Mouse (Mus musculus) embryonic facial prominence, embryonic 15.5 days (tissue): ENCODE results near the gene Foxl1. TPM values are rescaled to one million over a fixed set of nuclear protein-coding genes. Genes with fewer than 3 reads are reported as not detected.

Experiments used
- ATAC-seq: fragments of 200-750 bp; cut with Nextera tagmentation; 2 replicates; pipeline ENCODE4 v1.8.0; 2017; ENCODE audit warnings: low read depth, moderate TSS enrichment; ENCODE audit not compliant: insufficient number of reproducible peaks, low FRiP score, low TSS enrichment
- H3K27ac ChIP-seq: fragments of 300-500 bp; sonication (generic); replicated peaks from 2 replicates; pipeline ENCODE4 v1.5.1; 2015; ENCODE audit warnings: mild to moderate bottlenecking, inconsistent platforms
- H3K27me3 ChIP-seq: fragments of 300-500 bp; sonication (generic); 2 replicates; pipeline ENCODE4 v1.6.1; 2015; ENCODE audit warnings: inconsistent platforms
- H3K36me3 ChIP-seq: fragments of 300-500 bp; sonication (generic); 2 replicates; pipeline ENCODE4 v1.6.1; 2015; ENCODE audit warnings: mild to moderate bottlenecking, inconsistent platforms
- H3K4me1 ChIP-seq: fragments of 300-500 bp; sonication (generic); 2 replicates; pipeline ENCODE4 v1.6.1; 2015; ENCODE audit warnings: inconsistent platforms
- H3K4me2 ChIP-seq: fragments of 300-500 bp; sonication (generic); replicated peaks from 2 replicates; pipeline ENCODE4 v1.6.1; 2015; ENCODE audit warnings: mild to moderate bottlenecking, inconsistent platforms
- H3K4me3 ChIP-seq: fragments of 300-500 bp; sonication (generic); replicated peaks from 2 replicates; pipeline ENCODE4 v1.5.1; 2015; ENCODE audit warnings: mild to moderate bottlenecking, inconsistent platforms
- H3K9ac ChIP-seq: fragments of 300-500 bp; sonication (generic); 2 replicates; pipeline ENCODE4 v1.6.1; 2015; ENCODE audit warnings: inconsistent platforms
- H3K9me3 ChIP-seq: fragments of 300-500 bp; sonication (generic); replicated peaks from 2 replicates; pipeline ENCODE4 v1.6.1; 2016; ENCODE audit warnings: inconsistent platforms
- WGBS: fragments of 180-500 bp; shearing (Covaris S2); methylation state at CpG from one replicate; pipeline ENCODE4 v1.1.7; 2015; 5-methylcytosine and 5-hydroxymethylcytosine counted together
- polyA plus RNA-seq: library from polyadenylated mRNA; unstranded; fragments of >200 nt; fragmentation: Nextera tagmentation; extraction: Ambion mirVana; gene quantifications from 2 replicates; pipeline ENCODE4 v1.2.1, GENCODE M21; 2015

Gene Foxl1
- polyA plus RNA-seq, 1 experiment from 2014 or later = 0.31 TPM

- H3K4me1 ChIP-seq = peaks cover 24% of the 10 kb centered on the region
- 9% methylated on average over 18 of the region's 18 CpGs for WGBS
- H3K4me2 ChIP-seq = peak overlapping the region; percentile 22
- no peaks in the 10 kb centered on the region for H3K36me3 ChIP-seq
- peaks cover 98% of the 10 kb centered on the region for H3K27me3 ChIP-seq
- H3K9me3 ChIP-seq = no peaks in the 10 kb centered on the region
- peak overlapping the region; percentile 47 for H3K4me3 ChIP-seq
- no peak overlapping the region for H3K9ac ChIP-seq
- no peak overlapping the region for H3K27ac ChIP-seq
- no peak for ATAC-seq
These were observed 8.9 kb upstream of the Foxl1 start for GRCm38 (mm10) chr8:121118634-121119420.

GRCm38 (mm10) chr8:121119635-121120455 lies 7.9 kb upstream of the Foxl1 start:
- Histone ChIP-seq H3K4me1 (peaks cover 27% of the 10 kb centered on the region), H3K27me3 (peaks cover 97% of the 10 kb centered on the region), H3K36me3 (no peaks in the 10 kb centered on the region), H3K4me2 (peak overlapping the region; percentile 12; the same call in 1 of the 2 replicates), H3K9me3 (no peaks in the 10 kb centered on the region), H3K27ac (no peak overlapping the region), H3K9ac (peak overlapping the region; percentile 9; the same call in 1 of the 2 replicates), H3K4me3 (peak overlapping the region; percentile 47)
- WGBS = 22% methylated on average over 12 of the region's 12 CpGs
- no peak for ATAC-seq

- WGBS = 20% methylated on average over 17 of the region's 17 CpGs
- H3K9ac ChIP-seq = no peak overlapping the region
- no peaks in the 10 kb centered on the region for H3K9me3 ChIP-seq
- H3K27ac ChIP-seq = no peak overlapping the region
- 0 out of 2 replicates have a peak overlapping the region, but pooled peaks have one; percentile 12 for H3K4me2 ChIP-seq
- H3K36me3 ChIP-seq = no peaks in the 10 kb centered on the region
- no peak for ATAC-seq
- H3K4me3 ChIP-seq = no peak overlapping the region; the same call in 1 of the 2 replicates
- H3K4me1 ChIP-seq = peaks cover 33% of the 10 kb centered on the region
- H3K27me3 ChIP-seq = peaks cover 97% of the 10 kb centered on the region
These were observed 7.0 kb upstream of the Foxl1 start for GRCm38 (mm10) chr8:121120456-121121419.

GRCm38 (mm10) chr8:121121704-121122103 lies 6.0 kb upstream of the Foxl1 start:
- ATAC-seq = no peak
- Histone ChIP-seq H3K4me1 (peaks cover 32% of the 10 kb centered on the region), H3K4me3 (no peak overlapping the region), H3K27ac (no peak overlapping the region), H3K9me3 (no peaks in the 10 kb centered on the region), H3K27me3 (peaks cover 99% of the 10 kb centered on the region), H3K9ac (no peak overlapping the region), H3K4me2 (no peak overlapping the region), H3K36me3 (no peaks in the 10 kb centered on the region)
- WGBS = 24% methylated on average over 8 of the region's 8 CpGs

GRCm38 (mm10) chr8:121122368-121122767 lies 5.4 kb upstream of the Foxl1 start:
- no peaks in the 10 kb centered on the region for H3K9me3 ChIP-seq
- ATAC-seq = no peak
- H3K27me3 ChIP-seq = peaks cover 99% of the 10 kb centered on the region
- no peak overlapping the region for H3K27ac ChIP-seq
- WGBS = 15% methylated on average over 7 of the region's 7 CpGs
- H3K4me1 ChIP-seq = peaks cover 25% of the 10 kb centered on the region
- H3K4me2 ChIP-seq = no peak overlapping the region
- no peak overlapping the region for H3K4me3 ChIP-seq
- no peaks in the 10 kb centered on the region for H3K36me3 ChIP-seq
- H3K9ac ChIP-seq = no peak overlapping the region

GRCm38 (mm10) chr8:121123113-121123512 lies 4.6 kb upstream of the Foxl1 start:
- H3K4me3 ChIP-seq = no peak overlapping the region
- peaks cover 24% of the 10 kb centered on the region for H3K4me1 ChIP-seq
- no peak for ATAC-seq
- H3K27me3 ChIP-seq = peaks cover 99% of the 10 kb centered on the region
- no peak overlapping the region for H3K4me2 ChIP-seq
- no peak overlapping the region for H3K27ac ChIP-seq
- no peaks in the 10 kb centered on the region for H3K9me3 ChIP-seq
- 56% methylated on average over 2 of the region's 2 CpGs for WGBS
- no peak overlapping the region for H3K9ac ChIP-seq
- no peaks in the 10 kb centered on the region for H3K36me3 ChIP-seq

GRCm38 (mm10) chr8:121124547-121125239 lies 3.0 kb upstream of the Foxl1 start:
- peak overlapping the region; percentile 36 for H3K4me3 ChIP-seq
- peaks cover 37% of the 10 kb centered on the region for H3K4me1 ChIP-seq
- 5% methylated on average over 17 of the region's 17 CpGs for WGBS
- no peak for ATAC-seq
- peak overlapping the region; percentile 28; the same call in 1 of the 2 replicates for H3K27ac ChIP-seq
- no peaks in the 10 kb centered on the region for H3K36me3 ChIP-seq
- peak overlapping the region; percentile 55 for H3K4me2 ChIP-seq
- peaks cover 99% of the 10 kb centered on the region for H3K27me3 ChIP-seq
- no peak overlapping the region for H3K9ac ChIP-seq
- H3K9me3 ChIP-seq = no peaks in the 10 kb centered on the region

GRCm38 (mm10) chr8:121125311-121125876 lies 2.3 kb upstream of the Foxl1 start:
- under 1% methylated on average over 36 of the region's 36 CpGs for WGBS
- H3K27ac ChIP-seq = no peak overlapping the region
- H3K9me3 ChIP-seq = no peaks in the 10 kb centered on the region
- H3K27me3 ChIP-seq = peaks cover 98% of the 10 kb centered on the region
- peak; percentile 79 for ATAC-seq
- H3K36me3 ChIP-seq = no peaks in the 10 kb centered on the region
- peaks cover 37% of the 10 kb centered on the region for H3K4me1 ChIP-seq
- H3K4me3 ChIP-seq = peak overlapping the region; percentile 36
- no peak overlapping the region for H3K9ac ChIP-seq
- peak overlapping the region; percentile 55 for H3K4me2 ChIP-seq

GRCm38 (mm10) chr8:121126191-121126590 lies 1.5 kb upstream of the Foxl1 start:
- ATAC-seq = no peak
- Histone ChIP-seq H3K4me1 (peaks cover 37% of the 10 kb centered on the region), H3K4me2 (peak overlapping the region; percentile 55; the same call in 1 of the 2 replicates), H3K9ac (no peak overlapping the region), H3K27ac (no peak overlapping the region), H3K36me3 (no peaks in the 10 kb centered on the region), H3K4me3 (peak overlapping the region; percentile 36; the same call in 1 of the 2 replicates), H3K9me3 (no peaks in the 10 kb centered on the region), H3K27me3 (peaks cover 98% of the 10 kb centered on the region)
- WGBS = 11% methylated on average over 6 of the region's 6 CpGs

GRCm38 (mm10) chr8:121126694-121127093 lies 1.0 kb upstream of the Foxl1 start:
- peaks cover 37% of the 10 kb centered on the region for H3K4me1 ChIP-seq
- no peak for ATAC-seq
- H3K27ac ChIP-seq = no peak overlapping the region
- no peak overlapping the region for H3K9ac ChIP-seq
- H3K4me3 ChIP-seq = no peak overlapping the region
- peaks cover 96% of the 10 kb centered on the region for H3K27me3 ChIP-seq
- 8% methylated on average over 6 of the region's 6 CpGs for WGBS
- H3K4me2 ChIP-seq = no peak overlapping the region
- H3K9me3 ChIP-seq = no peaks in the 10 kb centered on the region
- no peaks in the 10 kb centered on the region for H3K36me3 ChIP-seq
